ENCODE assay signal across 8 mouse cellular contexts in the genomic region with DNA sequence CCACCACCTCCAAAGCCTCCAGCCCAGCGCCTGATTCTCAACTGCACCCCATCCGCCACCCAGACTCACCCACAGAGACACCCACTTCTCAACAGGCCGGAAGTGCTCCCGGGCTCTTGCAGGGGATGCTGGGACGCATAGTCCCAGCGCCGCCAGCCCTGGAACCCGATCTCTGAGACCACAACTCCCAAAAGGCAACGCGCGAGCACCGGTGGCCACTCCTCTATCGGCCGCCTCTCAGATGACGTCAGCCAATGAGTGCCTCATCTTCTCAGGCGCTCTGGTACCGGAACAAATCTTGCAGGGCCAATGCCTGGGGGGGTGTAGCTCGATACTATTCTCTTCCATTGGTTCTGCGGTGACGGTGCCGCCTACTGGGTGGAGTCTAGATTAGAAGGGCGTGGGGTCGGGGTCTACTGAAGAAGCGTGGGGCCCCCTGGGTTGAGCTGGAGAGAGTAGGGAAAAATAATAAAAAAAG. TPM values are rescaled to one million over a fixed set of nuclear protein-coding genes. Genes with fewer than 3 reads are reported as not detected.
DNase-seq lines count a peak whose midpoint lies in the region; ATAC-seq and TF ChIP-seq lines count a peak whose summit lies in the region.

Zscan20 (minus strand) TSS at position 174 of the 478 bp plus-strand sequence.

- peak within 1 kb of the TSS; percentile 60; the same call in 1 of the 2 replicates for H3K27ac ChIP-seq in embryonic facial prominence, embryonic 13.5 days
- H3K27ac ChIP-seq in kidney, adult 2 months (ENCODE audit: insufficient read depth, low read depth, low read length) = no peak within 1 kb of the TSS
- peak within 1 kb of the TSS; percentile 56; the same call in 1 of the 2 replicates for H3K27ac ChIP-seq in limb, embryonic 12.5 days
- H3K27ac ChIP-seq in midbrain, embryonic 15.5 days = peak within 1 kb of the TSS; percentile 63
- H3K27ac ChIP-seq in spleen, adult 2 months (ENCODE audit: insufficient read depth, low read length) = peak within 1 kb of the TSS; percentile 49

- H3K4me1 ChIP-seq in embryonic facial prominence, embryonic 13.5 days = peaks cover 17% of the 10 kb centered on the region
- no peaks in the 10 kb centered on the region for H3K4me1 ChIP-seq in kidney, adult 2 months (ENCODE audit: control insufficient read depth, insufficient read depth, low read length)
- peaks cover 12% of the 10 kb centered on the region for H3K4me1 ChIP-seq in limb, embryonic 12.5 days (replicated peaks)
- peaks cover 21% of the 10 kb centered on the region for H3K4me1 ChIP-seq in midbrain, embryonic 15.5 days
- no peaks in the 10 kb centered on the region; the same call in 1 of the 2 replicates for H3K4me1 ChIP-seq in spleen, adult 2 months (ENCODE audit: control insufficient read depth, insufficient read depth, insufficient read length)

- ATAC-seq in embryonic facial prominence, embryonic 13.5 days (ENCODE audit: insufficient number of reproducible peaks, insufficient read depth, low FRiP score, low TSS enrichment, low read depth) = peak; percentile 92
- peak; percentile 95 for ATAC-seq in limb, embryonic 12.5 days (ENCODE audit: insufficient number of reproducible peaks, insufficient read depth, low FRiP score, low TSS enrichment, low read depth)
- ATAC-seq in midbrain, embryonic 15.5 days (replicated peaks) = peak; percentile 98

- peak within 1 kb of the TSS; percentile 77 for H3K9ac ChIP-seq in embryonic facial prominence, embryonic 13.5 days
- H3K9ac ChIP-seq in limb, embryonic 12.5 days (replicated peaks) = peak within 1 kb of the TSS; percentile 79
- H3K9ac ChIP-seq in midbrain, embryonic 15.5 days = peak within 1 kb of the TSS; percentile 61

- TF ChIP-seq POLR2A in kidney, adult 2 months (IDR thresholded peaks at IDR 0.05; ENCODE audit: low read depth, low read length) = no peak
- no peak; the same call in 1 of the 2 replicates for TF ChIP-seq POLR2A in spleen, adult 2 months (IDR thresholded peaks at IDR 0.05; ENCODE audit: low read depth, low read length)

- peak; percentile 94 for DNase-seq in 3134 (ENCODE audit: extremely low read depth, insufficient read length, low spot score)
- DNase-seq in adrenal gland, postnatal 36 days = peak; percentile 96
- DNase-seq in heart, adult 18-20 months = peak; percentile 96 to 99
- peak; percentile 99 for DNase-seq in kidney, adult 2 months
- peak; percentile 92 to 93 for DNase-seq in spleen, adult 2 months (ENCODE audit: low read depth in 1 of 2, low spot score in 2 of 2)

- peak within 1 kb of the TSS; percentile 74 for H3K4me2 ChIP-seq in embryonic facial prominence, embryonic 13.5 days
- H3K4me2 ChIP-seq in limb, embryonic 12.5 days = peak within 1 kb of the TSS; percentile 73
- peak within 1 kb of the TSS; percentile 68 for H3K4me2 ChIP-seq in midbrain, embryonic 15.5 days

- under 1% methylated on average over 23 of the region's 24 CpGs for WGBS in embryonic facial prominence, embryonic 13.5 days
- WGBS in kidney, adult 2 months = under 1% methylated on average over 24 of the region's 24 CpGs
- WGBS in limb, embryonic 12.5 days = under 1% methylated on average over 23 of the region's 24 CpGs
- WGBS in midbrain, embryonic 15.5 days = under 1% methylated on average over 24 of the region's 24 CpGs
- under 1% methylated on average over 24 of the region's 24 CpGs for WGBS in spleen, adult 2 months

- TF ChIP-seq CTCF in kidney, adult 2 months (conservative IDR thresholded peaks at IDR 0.05; ENCODE audit: insufficient read depth, insufficient read length, low read depth, low read length) = no peak
- TF ChIP-seq CTCF in spleen, adult 2 months (IDR thresholded peaks at IDR 0.05; ENCODE audit: extremely low read depth, insufficient read depth, insufficient read length, insufficient replicate concordance) = no peak

- 0 out of 2 replicates have a peak, but pooled peaks cover 3% of the 10 kb centered on the region for H3K36me3 ChIP-seq in embryonic facial prominence, embryonic 13.5 days
- H3K36me3 ChIP-seq in kidney, adult 2 months (ENCODE audit: control insufficient read depth, insufficient read depth, low read length) = no peaks in the 10 kb centered on the region
- 0 out of 2 replicates have a peak, but pooled peaks cover 2% of the 10 kb centered on the region for H3K36me3 ChIP-seq in limb, embryonic 12.5 days
- no peaks in the 10 kb centered on the region for H3K36me3 ChIP-seq in midbrain, embryonic 15.5 days (replicated peaks)
- no peaks in the 10 kb centered on the region for H3K36me3 ChIP-seq in spleen, adult 2 months (ENCODE audit: control insufficient read depth, insufficient read depth, low read length)

- peak within 1 kb of the TSS; percentile 61 for H3K4me3 ChIP-seq in embryonic facial prominence, embryonic 13.5 days
- peak within 1 kb of the TSS; percentile 82 for H3K4me3 ChIP-seq in kidney, adult 2 months (ENCODE audit: insufficient read depth, low read depth, low read length)
- H3K4me3 ChIP-seq in limb, embryonic 12.5 days (replicated peaks) = peak within 1 kb of the TSS; percentile 68
- H3K4me3 ChIP-seq in midbrain, embryonic 15.5 days = peak within 1 kb of the TSS; percentile 64
- peak within 1 kb of the TSS; percentile 77 for H3K4me3 ChIP-seq in spleen, adult 2 months (ENCODE audit: extremely low read depth, insufficient read depth, insufficient read length)

- no peaks in the 10 kb centered on the region for H3K9me3 ChIP-seq in embryonic facial prominence, embryonic 13.5 days
- H3K9me3 ChIP-seq in limb, embryonic 12.5 days = no peaks in the 10 kb centered on the region
- H3K9me3 ChIP-seq in midbrain, embryonic 15.5 days = no peaks in the 10 kb centered on the region

- H3K27me3 ChIP-seq in embryonic facial prominence, embryonic 13.5 days = no peaks in the 10 kb centered on the region
- H3K27me3 ChIP-seq in kidney, adult 2 months (replicated peaks; ENCODE audit: control insufficient read depth, insufficient read depth, low read length) = no peaks in the 10 kb centered on the region
- H3K27me3 ChIP-seq in limb, embryonic 12.5 days = no peaks in the 10 kb centered on the region; the same call in 1 of the 2 replicates
- no peaks in the 10 kb centered on the region for H3K27me3 ChIP-seq in midbrain, embryonic 15.5 days (replicated peaks)
- H3K27me3 ChIP-seq in spleen, adult 2 months (ENCODE audit: control insufficient read depth, insufficient read depth, low read length) = no peaks in the 10 kb centered on the region

RNA-seq across cellular contexts. Expression of gene Zscan20, which starts in this region (rescaled TPM):
- total RNA-seq in adrenal gland, postnatal 36 days (2021) = 1 to 10 TPM; 6.3 to 8.7 TPM
- 6.6 and 7.4 TPM in 2 replicates for polyA plus RNA-seq in embryonic facial prominence, embryonic 13.5 days (2015; fragmentation: Nextera tagmentation; extraction: Ambion mirVana)
- total RNA-seq in heart, adult 18-20 months (2021) = 1 to 10 TPM; 6.0 to 6.1 TPM
- polyA plus RNA-seq in kidney, adult 2 months (2012; rRNA removed) = 2.3 and 2.6 TPM in 2 replicates
- 5.9 TPM in 2 replicates for polyA plus RNA-seq in limb, embryonic 12.5 days (2016; fragmentation: Nextera tagmentation; extraction: Ambion mirVana)
- polyA plus RNA-seq in midbrain, embryonic 15.5 days (2015; fragmentation: Nextera tagmentation; extraction: Ambion mirVana) = 5.3 and 6.1 TPM in 2 replicates
- 4.6 and 5.0 TPM in 2 replicates for polyA plus RNA-seq in spleen, adult 2 months (2012; rRNA removed)
